ENCODE assay signal across 8 mouse cellular contexts in genomic region chr15:81511601-81512261, GRCm38 (mm10). TPM values are rescaled to one million over a fixed set of nuclear protein-coding genes. Genes with fewer than 3 reads are reported as not detected.
DNase-seq lines count a peak whose midpoint lies in the region; ATAC-seq lines count a peak whose summit lies in the region.

No protein-coding gene starts in this region.

- H3K27ac ChIP-seq in embryonic facial prominence, embryonic 12.5 days = peak overlapping the region; percentile 54; the same call in 1 of the 2 replicates
- peak overlapping the region; percentile 52 for H3K27ac ChIP-seq in liver, embryonic 16.5 days (ENCODE audit: low read length)

- H3K27me3 ChIP-seq in embryonic facial prominence, embryonic 12.5 days = no peaks in the 10 kb centered on the region
- no peaks in the 10 kb centered on the region for H3K27me3 ChIP-seq in liver, embryonic 16.5 days (ENCODE audit: control insufficient read depth, insufficient read depth, low read depth, low read length)

- H3K36me3 ChIP-seq in embryonic facial prominence, embryonic 12.5 days = no peaks in the 10 kb centered on the region
- no peaks in the 10 kb centered on the region for H3K36me3 ChIP-seq in liver, embryonic 16.5 days (ENCODE audit: control insufficient read depth, insufficient read depth)

- H3K9ac ChIP-seq in embryonic facial prominence, embryonic 12.5 days = no peak overlapping the region
- peak overlapping the region; percentile 42 for H3K9ac ChIP-seq in liver, embryonic 16.5 days (ENCODE audit: low read depth, low read length)

- peak overlapping the region; percentile 12; the same call in 1 of the 2 replicates for H3K4me3 ChIP-seq in embryonic facial prominence, embryonic 12.5 days
- peak overlapping the region; percentile 35 for H3K4me3 ChIP-seq in liver, embryonic 16.5 days (ENCODE audit: low read depth, low read length)

- peak; percentile 3 for DNase-seq in left cerebral cortex, postnatal 4 days
- DNase-seq in left cerebral cortex, postnatal 14 days (ENCODE audit: low spot score in 2 of 2) = no peak
- peak; percentile 73 for DNase-seq in ovary, postnatal 36 days (ENCODE audit: low spot score)
- no peak for DNase-seq in retina, postnatal 1 day
- no peak for DNase-seq in adipocyte (ENCODE audit: low spot score)

- peak overlapping the region; percentile 27 for H3K4me2 ChIP-seq in embryonic facial prominence, embryonic 12.5 days (replicated peaks)
- H3K4me2 ChIP-seq in liver, embryonic 16.5 days (ENCODE audit: low read depth, low read length) = peak overlapping the region; percentile 63

- H3K4me1 ChIP-seq in embryonic facial prominence, embryonic 12.5 days = peaks cover 11% of the 10 kb centered on the region; the same call in 1 of the 2 replicates
- peaks cover 21% of the 10 kb centered on the region for H3K4me1 ChIP-seq in liver, embryonic 16.5 days (ENCODE audit: control insufficient read depth, low read depth, low read length)

- no peaks in the 10 kb centered on the region for H3K9me3 ChIP-seq in embryonic facial prominence, embryonic 12.5 days
- no peaks in the 10 kb centered on the region for H3K9me3 ChIP-seq in liver, embryonic 16.5 days (replicated peaks; ENCODE audit: control insufficient read depth, low read length)

- ATAC-seq in embryonic facial prominence, embryonic 12.5 days (ENCODE audit: insufficient number of reproducible peaks, insufficient read depth, low FRiP score, low TSS enrichment) = no peak
- peak; percentile 71 for ATAC-seq in inflammation-experienced regulatory T-cells, adult 6 months
- no peak for ATAC-seq in liver, embryonic 16.5 days (ENCODE audit: low read depth)

- intact Hi-C loops in left cerebral cortex, postnatal 4 days (cut with DNase I) = no loop called here
- intact Hi-C loops in left cerebral cortex, postnatal 14 days (cut with DNase I) = no loop called here

- WGBS in embryonic facial prominence, embryonic 12.5 days = 41% methylated on average over 21 of the region's 21 CpGs
- WGBS in liver, embryonic 16.5 days (ENCODE audit: insufficient replicate concordance) = 10% methylated on average over 21 of the region's 21 CpGs

RNA-seq across cellular contexts. Expression of gene Rbx1, which starts 45.6 kb away (rescaled TPM):
- total RNA-seq in left cerebral cortex, postnatal 4 days (2021) = 100 to 1,000 TPM; 141 to 149 TPM
- total RNA-seq in left cerebral cortex, postnatal 14 days (2021) = 100 to 1,000 TPM; 128 to 139 TPM
- 507 and 513 TPM in 2 replicates for polyA plus RNA-seq in embryonic facial prominence, embryonic 12.5 days (2016; fragmentation: Nextera tagmentation; extraction: Ambion mirVana)
- polyA plus RNA-seq in inflammation-experienced regulatory T-cells, adult 6 months (2017; shearing (Covaris generic)) = 100 to 1,000 TPM; 313 to 388 (median 382) TPM
- 189 and 239 TPM in 2 replicates for polyA plus RNA-seq in liver, embryonic 16.5 days (2015; fragmentation: Nextera tagmentation; extraction: Ambion mirVana)

Comparison
In these comparisons a context has a peak if more than half of its experiments do, and no peak if none do; other contexts are left out.
1. DNase-seq: peak in left cerebral cortex, postnatal 4 days (single experiment) and ovary, postnatal 36 days (single experiment); none in left cerebral cortex, postnatal 14 days (0 of 2), retina, postnatal 1 day (single experiment) and adipocyte (single experiment).